Mouse (Mus musculus) limb, embryonic 14.5 days (tissue): ENCODE results near the gene Hectd4. TPM values are rescaled to one million over a fixed set of nuclear protein-coding genes. Genes with fewer than 3 reads are reported as not detected.
"Not testable (repeated sequence)": the region's sequence is repeated elsewhere in the genome, so short reads cannot be mapped to it uniquely, and the experiment has no call there.

Experiments used
- ATAC-seq: fragments of 200-750 bp; cut with Nextera tagmentation; 2 replicates; pipeline ENCODE4 v1.8.0; 2017; ENCODE audit warnings: low read depth, moderate number of reproducible peaks, moderate TSS enrichment; ENCODE audit not compliant: low FRiP score
- DNase-seq: peaks from one replicate; pipeline ENCODE4 v3.0.0-alpha.2; 2015; ENCODE audit warnings: low spot score
- H3K27ac ChIP-seq: fragments of 300-500 bp; sonication (generic); replicated peaks from 2 replicates; pipeline ENCODE4 v1.5.1; 2014; ENCODE audit warnings: low read depth, mild to moderate bottlenecking, low read length, moderate library complexity, mixed read lengths
- H3K27me3 ChIP-seq: fragments of 300-500 bp; sonication (generic); 2 replicates; pipeline ENCODE4 v1.6.1; 2014; ENCODE audit warnings: low read length, mixed read lengths; ENCODE audit not compliant: control insufficient read depth, insufficient read depth
- H3K36me3 ChIP-seq: fragments of 300-500 bp; sonication (generic); 2 replicates; pipeline ENCODE4 v1.6.1; 2014; ENCODE audit warnings: mild to moderate bottlenecking, low read length, moderate library complexity, mixed read lengths; ENCODE audit not compliant: control insufficient read depth, insufficient read depth
- H3K4me1 ChIP-seq: fragments of 300-500 bp; sonication (generic); 2 replicates; pipeline ENCODE4 v1.6.1; 2014; ENCODE audit warnings: antibody characterized with exemption, low read length, mixed read lengths; ENCODE audit not compliant: control insufficient read depth, insufficient read depth
- H3K4me2 ChIP-seq: fragments of 300-500 bp; sonication (generic); replicated peaks from 2 replicates; pipeline ENCODE4 v1.6.1; 2014; ENCODE audit warnings: low read depth, mild to moderate bottlenecking, low read length, moderate library complexity; ENCODE audit not compliant: severe bottlenecking
- H3K4me3 ChIP-seq: fragments of 300-500 bp; sonication (generic); replicated peaks from 2 replicates; pipeline ENCODE4 v1.5.1; 2014; ENCODE audit warnings: low read length
- H3K9ac ChIP-seq: fragments of 300-500 bp; sonication (generic); 2 replicates; pipeline ENCODE4 v1.6.1; 2014; ENCODE audit warnings: mild to moderate bottlenecking, low read depth, low read length, moderate library complexity; ENCODE audit not compliant: severe bottlenecking
- H3K9me3 ChIP-seq: fragments of 300-500 bp; sonication (generic); 2 replicates; pipeline ENCODE4 v1.6.1; 2016; ENCODE audit warnings: low read length; ENCODE audit not compliant: control insufficient read depth
- POLR2A ChIP-seq: fragments of 200-500 bp; IDR thresholded peaks from 2 replicates; pipeline ENCODE4 v1.8.0; 2012; ENCODE audit warnings: inconsistent platforms, mild to moderate bottlenecking, moderate library complexity, borderline replicate concordance; ENCODE audit not compliant: insufficient read depth, insufficient read length; ENCODE audit errors: extremely low read depth
- WGBS: fragments of 180-500 bp; shearing (Covaris S2); extraction: QIAGEN DNeasy Blood & Tissue Kit; methylation state at CpG from one replicate; pipeline ENCODE4 v1.1.7; 2014; 5-methylcytosine and 5-hydroxymethylcytosine counted together
- polyA plus RNA-seq, 2 experiments: library from polyadenylated mRNA; depleted of rRNA in 1 of 2; stranded (reverse) in 1 of 2; unstranded in 1 of 2; fragments of >200 nt; fragmentation: Nextera tagmentation in 1 of 2; extraction: Ambion mirVana in 1 of 2; gene quantifications; 2 replicates each; pipeline versions ENCODE4 v1.2.1 to v1.2.3; 2012 to 2014

The Hectd4 gene
- polyA plus RNA-seq, 2 experiments: 7.0 to 15.2 TPM

DNA sequence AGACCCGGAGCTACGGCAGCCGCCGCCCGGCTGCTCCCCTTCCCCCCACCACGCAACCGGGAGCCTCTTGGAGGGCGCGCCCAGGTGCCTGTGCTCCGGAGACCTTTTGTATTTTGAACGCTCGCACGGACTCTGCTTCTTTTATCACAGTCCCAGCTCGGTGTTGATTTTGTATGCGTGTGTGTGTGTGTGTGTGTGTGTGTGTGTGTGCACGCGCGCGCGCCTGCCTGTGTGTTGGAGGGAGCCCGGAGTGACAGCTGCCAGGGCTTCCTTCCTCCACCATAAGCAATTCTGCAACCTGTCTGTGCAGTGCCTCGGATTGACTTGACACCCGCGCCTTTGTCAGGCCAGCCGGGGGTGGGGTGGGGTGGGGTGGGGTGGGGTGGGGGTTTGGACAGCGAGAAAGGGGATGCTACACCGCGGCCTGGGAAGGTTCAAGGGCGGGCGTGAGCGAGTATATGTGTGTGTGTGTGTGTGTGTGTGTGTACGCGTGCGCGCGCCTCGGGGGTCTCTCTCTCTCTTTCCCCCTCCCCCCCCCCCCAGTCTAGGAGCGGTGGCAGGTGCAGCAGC, 798 bp downstream of the Hectd4 start:
- ATAC-seq (peak; percentile 19; the same call in 1 of the 2 replicates), DNase-seq (peak; percentile 10)
- peak overlapping the region; percentile 96 for H3K4me3 ChIP-seq
- H3K4me2 ChIP-seq: peak overlapping the region; percentile 67
- H3K27me3 ChIP-seq: no peaks in the 10 kb centered on the region
- peak overlapping the region; percentile 82 for H3K9ac ChIP-seq
- no peaks in the 10 kb centered on the region for H3K36me3 ChIP-seq
- H3K27ac ChIP-seq: peak overlapping the region; percentile 58
- peaks cover 7% of the 10 kb centered on the region for H3K4me1 ChIP-seq
- 0% methylated on average over 28 of the region's 38 CpGs for WGBS
- no peaks in the 10 kb centered on the region for H3K9me3 ChIP-seq
- no peak for TF ChIP-seq POLR2A

DNA sequence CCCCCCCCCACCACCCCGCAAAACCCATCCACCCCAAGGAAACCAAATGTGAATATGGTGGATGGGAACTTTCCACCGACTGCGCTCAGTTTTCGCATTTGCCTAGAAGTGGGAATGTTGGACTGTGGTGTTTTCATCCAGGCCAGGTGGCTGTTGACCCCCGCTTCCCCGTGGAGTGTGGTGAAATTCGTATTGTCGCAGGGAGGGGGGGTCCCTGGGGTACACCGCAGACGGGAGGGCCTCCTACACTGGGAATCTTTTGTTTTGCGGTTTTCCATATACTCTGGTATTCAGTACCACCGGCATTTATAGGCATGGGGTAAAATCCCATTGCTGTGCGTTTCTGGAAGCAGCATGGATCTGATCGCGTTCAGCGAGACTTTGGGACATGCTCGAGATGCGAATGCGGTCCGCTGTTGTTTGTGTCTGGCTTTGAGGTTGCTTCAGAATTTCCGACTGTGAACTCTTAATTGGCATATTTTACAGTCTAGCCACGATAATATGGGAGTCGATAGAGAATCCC, 1.4 kb downstream of the Hectd4 start:
- Histone ChIP-seq H3K27me3 (no peaks in the 10 kb centered on the region), H3K27ac (no peak overlapping the region), H3K4me3 (peak overlapping the region; percentile 96), H3K36me3 (no peaks in the 10 kb centered on the region), H3K9me3 (no peaks in the 10 kb centered on the region), H3K9ac (peak overlapping the region; percentile 82), H3K4me1 (peaks cover 7% of the 10 kb centered on the region), H3K4me2 (peak overlapping the region; percentile 67)
- no peak for TF ChIP-seq POLR2A
- 15% methylated on average over 21 of the region's 23 CpGs for WGBS
- no peak for ATAC-seq
- DNase-seq: peak; percentile 6

DNA sequence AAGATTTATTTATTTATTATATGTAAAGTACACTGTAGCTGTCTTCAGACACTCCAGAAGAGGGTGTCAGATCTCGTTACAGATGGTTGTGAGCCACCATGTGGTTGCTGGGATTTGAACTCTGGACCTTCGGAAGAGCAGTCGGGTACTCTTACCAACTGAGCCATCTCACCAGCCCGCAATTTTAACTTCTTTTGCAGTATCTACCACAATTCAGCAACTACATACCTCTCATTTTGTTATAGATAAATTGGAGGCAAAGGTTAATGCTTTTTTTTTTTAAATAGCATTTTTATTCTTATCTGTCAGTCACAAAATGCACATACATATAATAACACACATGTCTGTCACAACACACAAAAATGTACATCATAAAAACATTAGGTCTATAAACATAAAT, 4.0 kb downstream of the Hectd4 start:
- not testable (repeated sequence) for H3K4me1 ChIP-seq, H3K4me3 ChIP-seq, H3K4me2 ChIP-seq, H3K27me3 ChIP-seq, ATAC-seq, DNase-seq, H3K36me3 ChIP-seq, H3K9me3 ChIP-seq, H3K9ac ChIP-seq, H3K27ac ChIP-seq
- WGBS: 89% methylated on average over 4 of the region's 4 CpGs

DNA sequence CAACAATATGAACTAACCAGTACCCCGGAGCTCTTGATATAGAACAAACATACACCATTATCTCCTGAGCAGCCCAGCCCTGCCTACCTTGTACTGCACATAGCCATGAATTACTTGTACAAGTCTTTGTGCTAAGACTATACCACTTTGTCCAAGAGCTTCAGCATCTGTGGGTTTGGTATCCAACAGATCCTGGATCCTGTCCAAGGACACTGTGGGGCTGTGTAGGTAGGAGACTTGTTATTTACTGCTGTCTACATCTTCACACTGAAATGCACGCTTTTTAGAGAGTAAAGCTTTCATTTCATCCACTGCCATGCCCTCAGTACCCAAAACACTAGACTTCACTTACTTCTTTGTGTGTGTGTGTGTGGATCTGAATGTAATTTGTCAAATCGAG, 4.8 kb downstream of the Hectd4 start:
- no peak overlapping the region for H3K4me3 ChIP-seq
- H3K27me3 ChIP-seq: no peaks in the 10 kb centered on the region
- H3K27ac ChIP-seq: no peak overlapping the region
- 91% methylated on average over 3 of the region's 3 CpGs for WGBS
- no peak overlapping the region for H3K9ac ChIP-seq
- H3K9me3 ChIP-seq: no peaks in the 10 kb centered on the region
- no peak for ATAC-seq
- no peak for DNase-seq
- H3K36me3 ChIP-seq: no peaks in the 10 kb centered on the region
- peaks cover 7% of the 10 kb centered on the region for H3K4me1 ChIP-seq
- no peak overlapping the region for H3K4me2 ChIP-seq
- no peak for TF ChIP-seq POLR2A

DNA sequence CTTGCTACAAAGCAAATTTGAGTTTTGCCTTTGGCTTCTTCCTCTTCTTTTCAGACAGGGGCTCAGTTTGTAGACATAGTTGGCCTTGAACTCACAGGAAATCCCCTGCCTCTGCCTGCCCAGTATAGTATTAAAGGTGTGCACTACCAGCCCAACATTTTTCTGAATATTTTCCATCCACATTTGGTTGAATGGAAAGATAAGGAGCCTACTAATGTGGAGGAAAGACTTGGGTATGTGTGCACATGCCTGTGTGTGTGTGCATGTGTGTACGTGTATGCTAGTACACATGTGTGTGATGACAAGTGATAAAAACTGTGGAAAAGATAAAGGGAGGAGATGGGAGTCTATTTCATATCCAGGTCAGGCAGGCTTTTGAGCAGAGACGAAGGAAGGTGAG, 5.8 kb downstream of the Hectd4 start:
- no peak for TF ChIP-seq POLR2A
- H3K9ac ChIP-seq: no peak overlapping the region
- no peak overlapping the region for H3K4me3 ChIP-seq
- ATAC-seq: no peak
- no peaks in the 10 kb centered on the region for H3K27me3 ChIP-seq
- no peak overlapping the region for H3K4me2 ChIP-seq
- peaks cover 7% of the 10 kb centered on the region for H3K4me1 ChIP-seq
- no peaks in the 10 kb centered on the region for H3K9me3 ChIP-seq
- no peaks in the 10 kb centered on the region for H3K36me3 ChIP-seq
- WGBS: 98% methylated on average over 2 of the region's 2 CpGs
- no peak for DNase-seq
- H3K27ac ChIP-seq: no peak overlapping the region
